Mouse (Mus musculus) brown adipose tissue, adult 24 weeks (tissue): ENCODE results near the gene Dnah9. TPM values are rescaled to one million over a fixed set of nuclear protein-coding genes. Genes with fewer than 3 reads are reported as not detected.

Experiments
- H3K27ac ChIP-seq: fragments of 200-500 bp; replicated peaks from 2 replicates; pipeline ENCODE4 v1.5.1; 2012; ENCODE audit warnings: low read depth, mild to moderate bottlenecking, low read length
- H3K4me1 ChIP-seq: fragments of 200-500 bp; 2 replicates; pipeline ENCODE4 v1.6.1; 2012; ENCODE audit warnings: low read length, mixed read lengths; ENCODE audit not compliant: control insufficient read depth, insufficient read depth, insufficient read length
- H3K4me3 ChIP-seq: fragments of 200-500 bp; 2 replicates; pipeline ENCODE4 v1.5.1; 2012; ENCODE audit warnings: low read depth, mild to moderate bottlenecking, low read length, moderate library complexity; ENCODE audit not compliant: insufficient read depth
- polyA plus RNA-seq: library from polyadenylated mRNA; stranded (reverse); fragments of >200 nt; gene quantifications from 2 replicates; pipeline ENCODE4 v1.2.4, GENCODE M21; 2012; ENCODE audit not compliant: missing spikeins, insufficient read depth, insufficient read length

The Dnah9 gene
- polyA plus RNA-seq, 1 experiment = not detected

DNA sequence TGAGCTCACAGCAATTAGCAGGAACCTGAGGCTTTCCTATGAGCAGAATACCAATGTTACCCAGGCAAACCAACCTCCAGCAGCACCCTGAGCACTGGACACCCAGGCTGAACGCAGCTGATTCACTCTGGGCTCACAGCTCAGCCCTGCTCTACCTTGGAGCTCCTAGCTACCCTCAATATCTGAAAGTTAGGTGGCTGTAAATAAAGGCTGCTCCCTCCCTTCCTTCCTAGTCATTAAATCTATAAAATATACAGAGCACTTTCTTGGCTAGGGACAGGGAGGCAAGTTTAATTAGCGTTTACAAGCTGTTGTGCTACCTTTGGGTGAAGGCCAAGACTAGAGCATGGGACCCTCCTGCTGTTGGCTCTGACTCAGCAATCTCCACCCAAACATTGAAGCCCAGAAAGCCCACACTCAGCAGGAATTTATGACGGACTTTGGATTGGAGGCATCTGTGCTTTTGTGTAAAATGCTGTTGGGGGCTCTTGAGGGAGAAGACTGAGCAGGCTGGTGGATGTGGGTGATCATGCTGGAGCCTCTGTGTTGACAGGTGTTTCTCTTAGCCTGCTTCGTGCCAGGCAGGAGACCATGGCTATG is 121.7 kb downstream of the Dnah9 start:
- no peak overlapping the region for H3K4me3 ChIP-seq
- H3K4me1 ChIP-seq = no peaks in the 10 kb centered on the region
- no peak overlapping the region for H3K27ac ChIP-seq

GRCm38 (mm10) chr11:66043635-66044034 is 124.7 kb downstream of the Dnah9 start:
- Histone ChIP-seq H3K27ac (no peak overlapping the region), H3K4me3 (no peak overlapping the region)

DNA sequence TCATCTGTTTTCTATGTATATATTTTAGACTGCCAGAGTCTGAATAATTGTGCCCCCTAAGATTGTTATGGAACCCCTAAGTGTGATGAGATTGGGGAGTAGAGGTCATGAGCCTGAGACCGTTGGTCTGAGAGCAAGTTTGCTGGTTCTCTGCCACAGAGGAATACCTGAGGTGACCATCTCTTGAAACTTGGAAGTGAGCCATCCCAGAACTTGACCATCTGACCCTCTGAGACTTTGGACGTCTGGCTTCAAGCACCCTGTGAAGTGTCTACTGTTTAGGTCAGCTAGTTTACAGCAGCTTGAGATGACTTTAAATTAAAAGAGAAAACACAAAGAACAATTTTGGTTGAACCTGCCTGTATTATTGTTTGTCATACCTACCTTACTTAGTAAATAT is 125.8 kb downstream of the Dnah9 start:
- Histone ChIP-seq H3K4me1 (no peaks in the 10 kb centered on the region), H3K4me3 (no peak overlapping the region), H3K27ac (no peak overlapping the region)

More at GRCm38 (mm10) chr11:66043635-66044034, 124.7 kb downstream of the Dnah9 start:
- no peaks in the 10 kb centered on the region for H3K4me1 ChIP-seq

GRCm38 (mm10) chr11:66025728-66026127 is 142.6 kb downstream of the Dnah9 start:
- H3K4me1 ChIP-seq = no peaks in the 10 kb centered on the region

DNA sequence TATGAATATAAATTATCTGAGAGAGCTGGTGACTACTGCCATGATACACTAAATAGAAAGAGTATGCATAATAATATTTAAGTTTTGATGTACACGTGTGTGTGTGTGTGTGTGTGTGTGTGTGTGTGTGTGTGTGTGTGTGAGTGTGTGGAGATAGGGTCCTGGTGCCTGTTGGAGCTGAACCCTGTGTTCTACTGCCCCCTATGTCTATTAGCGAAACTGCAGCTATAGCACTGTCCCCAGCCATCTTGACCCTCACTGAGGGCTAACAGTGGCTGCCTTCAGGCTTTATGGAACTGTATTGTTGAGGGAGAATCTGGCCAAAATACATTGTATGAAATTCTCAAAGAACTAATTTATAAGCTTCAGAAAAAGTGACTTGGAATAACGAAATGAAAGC is 192.5 kb downstream of the Dnah9 start:
- H3K4me1 ChIP-seq = no peaks in the 10 kb centered on the region
- H3K27ac ChIP-seq = no peak overlapping the region
- H3K4me3 ChIP-seq = no peak overlapping the region

More at GRCm38 (mm10) chr11:66025728-66026127, 142.6 kb downstream of the Dnah9 start:
- Histone ChIP-seq H3K27ac (no peak overlapping the region), H3K4me3 (no peak overlapping the region)

DNA sequence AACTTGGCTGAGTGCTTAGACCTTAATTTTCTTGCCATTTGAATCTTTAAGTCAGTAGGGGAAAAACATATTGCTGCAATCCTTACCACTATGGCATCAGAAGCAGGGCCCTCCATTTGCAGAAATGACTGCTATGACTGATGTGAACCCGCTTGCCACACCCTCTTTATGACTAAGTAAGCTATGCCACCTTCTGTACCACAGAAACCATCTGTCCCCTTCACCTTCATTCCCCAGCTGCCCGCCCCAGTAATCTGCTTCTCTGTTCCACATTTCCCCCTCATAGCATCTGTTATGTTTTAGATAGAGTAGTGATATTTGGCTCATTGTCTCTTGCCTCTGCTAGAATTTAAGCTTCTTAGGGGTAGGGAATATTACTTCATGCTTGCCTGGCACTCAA is 237.6 kb downstream of the Dnah9 start:
- Histone ChIP-seq H3K4me3 (no peak overlapping the region), H3K4me1 (no peaks in the 10 kb centered on the region), H3K27ac (no peak overlapping the region)

DNA sequence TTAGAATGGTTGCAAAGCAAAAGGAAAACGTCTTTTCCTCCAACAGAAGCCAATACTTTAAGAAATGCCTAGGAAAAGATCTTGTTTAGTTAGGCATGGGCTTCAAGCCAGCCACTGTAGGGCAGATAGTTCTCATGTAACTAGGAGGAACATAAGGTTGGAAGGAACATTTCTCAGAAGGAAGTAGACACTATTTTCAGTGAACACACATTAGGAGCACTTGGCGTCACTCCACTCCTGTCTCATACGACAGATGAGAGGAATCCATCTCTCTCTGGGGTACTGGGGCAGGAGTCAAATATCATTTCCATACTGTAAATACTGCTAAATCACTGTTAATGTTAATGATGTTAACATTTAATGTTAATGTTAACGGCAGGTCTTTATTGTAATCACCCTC is 238.0 kb downstream of the Dnah9 start:
- Histone ChIP-seq H3K27ac (no peak overlapping the region), H3K4me3 (no peak overlapping the region), H3K4me1 (no peaks in the 10 kb centered on the region)

DNA sequence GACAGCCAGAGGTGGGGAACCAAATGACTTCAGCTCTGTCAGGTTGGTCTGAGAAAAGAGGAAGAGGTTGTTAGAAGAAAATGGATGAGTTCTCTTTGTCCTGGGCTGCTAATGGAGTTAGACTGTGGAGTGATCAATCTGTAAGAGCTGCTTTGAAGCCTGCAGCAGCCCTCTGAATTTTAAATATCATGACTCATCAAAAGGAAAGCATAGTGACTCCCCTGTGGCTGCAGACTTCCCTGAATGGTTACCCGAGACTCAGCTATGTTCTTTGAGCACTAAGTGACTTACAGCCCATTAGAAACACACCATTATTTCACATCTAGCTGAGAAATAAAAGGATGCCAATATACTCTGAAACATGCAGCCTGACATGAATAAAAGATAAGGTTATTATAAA is 240.4 kb downstream of the Dnah9 start:
- Histone ChIP-seq H3K4me3 (no peak overlapping the region), H3K4me1 (no peaks in the 10 kb centered on the region), H3K27ac (no peak overlapping the region)

GRCm38 (mm10) chr11:65918480-65919236 is 249.7 kb downstream of the Dnah9 start:
- H3K4me3 ChIP-seq = no peak overlapping the region
- no peaks in the 10 kb centered on the region for H3K4me1 ChIP-seq
- H3K27ac ChIP-seq = no peak overlapping the region

- no peaks in the 10 kb centered on the region for H3K4me1 ChIP-seq
- no peak overlapping the region for H3K27ac ChIP-seq
- no peak overlapping the region for H3K4me3 ChIP-seq
Observed at GRCm38 (mm10) chr11:65909195-65909594, 259.2 kb downstream of the Dnah9 start.

GRCm38 (mm10) chr11:65905487-65905886 is 262.9 kb downstream of the Dnah9 start:
- Histone ChIP-seq H3K27ac (no peak overlapping the region), H3K4me3 (no peak overlapping the region), H3K4me1 (no peaks in the 10 kb centered on the region)

DNA sequence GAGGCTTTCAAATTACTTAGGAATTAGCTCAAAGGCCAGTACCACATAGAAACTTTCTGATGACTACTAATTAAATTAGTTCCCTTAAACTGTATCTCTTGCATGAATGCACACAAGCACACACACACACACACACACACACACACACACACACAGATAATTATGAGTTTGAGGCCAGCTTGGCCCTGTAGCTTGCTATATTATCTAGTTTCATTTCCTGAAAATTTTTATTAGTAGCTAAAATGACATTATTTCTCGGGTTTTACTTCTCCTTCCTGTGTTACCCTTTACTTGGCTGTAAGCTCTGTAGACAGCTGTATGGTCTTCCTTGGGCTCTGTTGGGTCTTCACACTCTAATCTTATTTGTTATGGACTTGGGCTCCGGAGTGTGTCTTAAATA is 264.4 kb downstream of the Dnah9 start:
- Histone ChIP-seq H3K27ac (no peak overlapping the region), H3K4me3 (no peak overlapping the region)

GRCm38 (mm10) chr11:65881465-65881864 is 286.9 kb downstream of the Dnah9 start:
- H3K27ac ChIP-seq = no peak overlapping the region
- H3K4me3 ChIP-seq = no peak overlapping the region
- H3K4me1 ChIP-seq = no peaks in the 10 kb centered on the region

More for the DNA sequence above, 264.4 kb downstream of the Dnah9 start:
- H3K4me1 ChIP-seq = no peaks in the 10 kb centered on the region

DNA sequence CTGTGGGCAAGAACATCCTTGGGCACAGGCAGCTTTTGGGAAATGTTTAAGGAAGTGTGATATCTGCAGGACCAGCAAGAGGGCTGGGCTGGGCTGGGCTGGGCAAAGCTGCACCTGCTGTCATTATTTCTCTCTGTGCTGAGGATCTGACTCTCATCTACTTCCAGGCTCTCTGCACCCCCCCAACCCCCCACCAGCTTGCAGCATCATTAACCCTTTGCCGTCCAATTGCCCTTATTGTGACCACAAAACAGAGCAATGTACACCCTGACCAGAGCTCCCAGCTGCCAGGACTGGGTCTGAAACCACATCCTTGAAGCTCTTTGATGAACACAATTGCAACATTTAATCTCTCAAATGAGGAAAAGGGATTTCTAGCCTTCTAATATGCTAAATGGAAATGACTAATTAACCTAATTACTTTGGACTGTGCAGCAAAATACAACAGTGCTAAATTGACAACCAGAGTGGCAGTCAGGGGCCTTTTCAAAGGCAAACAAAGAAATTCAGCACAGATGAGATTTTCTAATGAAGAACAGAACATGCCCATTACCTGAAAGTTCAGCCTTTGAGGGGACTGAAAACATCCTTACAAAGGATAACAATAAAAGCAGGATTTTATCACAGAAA is 291.1 kb downstream of the Dnah9 start:
- Histone ChIP-seq H3K4me3 (no peak overlapping the region), H3K4me1 (no peaks in the 10 kb centered on the region), H3K27ac (no peak overlapping the region)

DNA sequence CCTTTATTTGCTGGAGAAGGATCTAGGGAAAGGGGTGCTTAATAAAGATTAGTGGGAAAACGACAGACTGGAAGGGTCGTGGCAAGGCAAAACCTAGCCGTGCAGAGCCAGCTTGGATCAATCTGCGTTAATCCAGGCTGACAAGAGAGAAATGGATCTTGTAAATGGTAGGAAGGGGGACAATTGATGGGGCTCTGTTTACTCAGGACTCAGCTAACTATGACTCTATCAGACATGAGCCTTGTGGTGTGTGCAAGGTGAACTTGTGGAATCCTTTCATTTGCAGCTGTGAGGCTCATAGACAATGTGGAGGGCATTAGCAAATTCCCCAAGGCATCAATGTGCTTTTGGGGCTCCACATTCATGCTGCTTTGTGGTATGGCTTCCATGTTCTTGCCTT is 306.9 kb downstream of the Dnah9 start:
- H3K27ac ChIP-seq = no peak overlapping the region
- H3K4me1 ChIP-seq = no peaks in the 10 kb centered on the region
- H3K4me3 ChIP-seq = no peak overlapping the region

DNA sequence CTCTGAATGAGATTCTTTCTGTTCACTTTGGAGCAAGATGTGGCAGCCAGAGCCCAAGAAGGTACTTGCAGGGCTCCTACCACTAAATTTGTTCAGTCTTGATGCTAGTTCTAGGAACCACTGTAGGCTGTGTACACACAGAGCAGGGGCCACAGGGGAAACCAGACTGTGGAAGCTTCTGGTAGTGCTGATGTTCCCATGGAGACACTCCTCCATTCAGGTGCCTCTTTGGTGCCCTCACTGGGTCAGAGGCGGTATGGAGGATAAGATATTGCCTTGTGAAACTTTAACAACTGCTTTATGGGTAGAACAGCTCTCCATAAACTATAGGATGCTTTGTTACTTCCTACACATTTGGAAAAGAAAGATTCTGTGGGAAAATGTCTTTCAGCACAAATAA is 316.3 kb downstream of the Dnah9 start:
- H3K27ac ChIP-seq = no peak overlapping the region
- peaks cover 6% of the 10 kb centered on the region; the same call in 1 of the 2 replicates for H3K4me1 ChIP-seq
- H3K4me3 ChIP-seq = no peak overlapping the region
